Mouse (Mus musculus) lung, postnatal 4 days (tissue): ENCODE results near the gene Hmga2.
A peak's percentile ranks its signal among the peaks of the same experiment; 100 is the strongest.

Source experiments
- DNase-seq, 2 experiments: peaks; one replicate each; pipeline ENCODE4 v3.0.0; 2021

Hmga2 gene

DNA sequence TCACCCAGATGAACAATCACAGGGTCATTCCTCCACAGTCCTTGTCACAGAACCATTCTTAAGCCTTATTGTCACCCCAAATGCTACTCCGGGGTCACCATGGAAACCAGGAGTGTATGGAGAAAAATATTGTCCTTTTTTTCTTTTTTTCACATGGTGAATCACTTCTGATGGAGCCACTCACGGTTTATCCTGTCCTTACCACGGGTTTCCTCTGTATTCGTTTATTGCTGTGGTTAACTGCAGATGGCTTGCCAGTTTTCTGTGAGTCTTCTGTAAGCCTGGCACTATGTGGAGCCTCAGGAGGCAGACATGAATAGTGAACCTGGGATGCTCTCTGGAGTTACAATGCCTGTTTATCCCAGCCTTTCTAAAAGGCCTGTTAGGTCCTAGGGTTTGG is 53.4 kb downstream of the Hmga2 start:
- DNase-seq: no peak

DNA sequence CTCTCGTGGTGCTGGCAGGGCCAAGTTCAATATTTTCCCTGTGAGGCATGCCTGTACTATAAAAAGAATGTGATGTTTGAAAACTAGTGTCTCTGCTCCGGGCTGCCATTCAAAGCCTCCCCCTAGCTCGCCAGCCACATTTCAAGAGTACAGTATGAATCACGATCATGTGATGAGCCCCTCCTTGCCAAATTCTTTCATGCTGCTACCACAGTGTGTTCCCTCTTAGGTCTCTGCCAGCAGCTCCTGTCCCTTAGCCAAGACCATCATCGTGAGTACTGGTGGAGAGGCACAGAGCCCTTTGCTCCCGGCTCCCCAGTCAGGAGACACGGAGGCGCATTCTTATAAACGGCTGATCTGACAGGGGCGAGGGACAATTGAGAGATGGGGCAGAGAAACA is 54.2 kb downstream of the Hmga2 start:
- peak; percentile 77 to 89 for DNase-seq

DNA sequence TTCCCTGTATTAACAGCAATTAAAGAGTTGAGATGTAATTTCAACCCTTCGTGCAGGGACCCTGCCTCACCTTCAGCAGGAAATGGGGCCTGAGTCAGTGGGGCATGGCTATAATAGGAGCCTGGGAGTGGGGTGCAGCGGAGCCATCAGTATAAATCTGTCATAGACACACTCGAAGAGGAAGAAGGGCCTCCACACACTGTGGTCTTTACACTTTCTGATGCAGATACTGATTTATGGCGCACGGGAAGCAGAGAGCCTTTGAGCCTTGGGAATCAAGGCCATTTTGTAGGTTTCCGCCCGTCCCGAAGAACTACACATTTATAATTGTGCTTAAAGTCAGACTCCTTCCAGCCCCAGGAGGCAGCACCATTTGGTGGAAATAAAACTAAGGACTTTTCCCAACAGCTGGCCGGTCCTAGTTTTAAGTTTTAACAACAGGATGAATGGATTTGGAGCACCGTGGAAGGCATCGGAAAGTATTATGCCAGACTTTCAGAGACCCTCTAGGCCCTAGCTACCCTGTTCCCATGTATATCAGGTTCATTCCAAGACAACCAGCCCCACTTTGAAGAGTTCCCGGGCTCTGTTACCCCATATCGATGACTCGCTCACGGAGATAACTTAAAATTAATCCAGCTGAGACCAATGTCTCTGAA is 55.2 kb downstream of the Hmga2 start:
- no peak for DNase-seq

DNA sequence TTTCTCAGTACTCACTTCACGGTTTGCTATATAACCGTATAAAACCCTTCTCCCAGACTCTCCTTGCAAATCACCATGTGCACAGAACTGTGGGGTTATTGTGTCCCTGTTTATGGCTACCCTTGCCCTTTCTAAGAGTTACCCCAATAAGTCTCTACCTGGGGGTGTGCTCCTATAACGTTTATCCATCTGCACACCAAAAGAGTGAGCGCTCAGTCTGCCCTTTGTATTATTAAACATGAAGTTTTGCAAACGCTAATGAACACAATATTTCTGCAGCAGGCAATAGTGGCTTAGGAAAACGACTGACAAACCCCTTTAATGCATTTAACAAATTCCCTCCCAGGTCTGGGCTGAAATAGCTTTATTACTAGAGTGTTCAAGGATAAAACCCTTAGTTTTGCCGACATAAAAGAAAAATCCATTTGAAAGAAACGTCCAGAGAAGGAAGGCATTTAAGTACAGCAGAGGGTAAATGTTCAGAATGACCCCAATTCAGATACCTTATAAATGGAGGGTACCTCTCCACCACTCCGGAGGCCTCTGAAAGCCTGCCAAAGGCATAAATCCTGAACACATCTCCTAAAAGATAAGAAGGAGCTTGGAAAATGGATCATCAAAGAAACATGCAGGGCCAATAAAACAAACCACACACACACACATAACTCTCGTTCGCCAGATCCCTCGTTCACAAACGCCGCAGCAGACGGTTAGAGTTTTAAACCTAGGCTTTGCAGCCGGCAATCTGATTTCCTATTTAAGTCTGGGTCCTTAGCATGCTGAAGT is 57.3 kb downstream of the Hmga2 start:
- no peak for DNase-seq

DNA sequence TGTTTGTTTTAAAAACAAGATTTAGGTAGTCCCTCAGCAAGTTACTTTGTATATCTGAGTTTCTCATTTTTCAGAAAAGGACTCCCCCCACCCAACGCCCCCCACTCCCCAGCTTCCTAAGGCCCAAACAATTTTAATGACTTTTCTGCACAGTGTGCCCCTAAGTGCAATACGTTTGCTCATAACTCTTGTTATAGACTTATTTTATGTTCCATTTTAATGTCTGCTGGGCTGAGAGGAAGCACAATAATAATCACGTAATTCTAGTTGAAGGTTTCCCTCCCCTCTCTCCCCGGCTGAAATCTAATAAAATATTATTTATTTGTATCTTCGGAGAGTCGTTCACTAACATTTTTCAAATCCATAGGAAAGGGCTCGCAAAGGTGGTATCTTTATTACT is 58.1 kb downstream of the Hmga2 start:
- no peak for DNase-seq

DNA sequence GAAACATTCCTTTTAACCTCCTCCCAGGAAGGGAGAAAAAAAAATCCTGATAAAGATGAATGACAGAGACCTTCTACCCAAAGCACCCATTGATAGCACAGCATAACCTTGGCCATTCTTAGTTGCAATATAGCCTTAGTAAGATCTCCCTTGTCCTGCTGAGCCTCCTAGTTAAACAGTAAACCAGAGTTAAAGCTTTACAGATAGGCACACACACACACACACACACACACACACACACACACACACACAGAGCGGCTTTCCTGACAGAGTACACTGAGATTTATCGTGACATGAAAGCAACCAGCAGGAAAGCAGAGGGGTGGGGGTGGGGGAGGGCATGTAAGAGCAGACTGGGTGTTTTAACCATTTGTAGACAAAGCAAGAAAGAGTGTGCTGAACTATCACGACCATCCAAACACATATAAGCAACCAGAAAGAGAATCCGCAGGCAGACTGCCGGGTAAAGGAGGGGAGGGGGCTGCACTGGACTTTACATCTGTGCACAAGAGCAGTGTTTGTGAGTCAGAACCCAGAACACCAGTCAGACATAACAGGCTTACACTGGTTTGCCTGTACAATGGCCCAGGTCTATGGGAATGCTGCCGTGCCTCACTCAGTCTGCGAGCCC is 58.7 kb downstream of the Hmga2 start:
- no peak for DNase-seq

DNA sequence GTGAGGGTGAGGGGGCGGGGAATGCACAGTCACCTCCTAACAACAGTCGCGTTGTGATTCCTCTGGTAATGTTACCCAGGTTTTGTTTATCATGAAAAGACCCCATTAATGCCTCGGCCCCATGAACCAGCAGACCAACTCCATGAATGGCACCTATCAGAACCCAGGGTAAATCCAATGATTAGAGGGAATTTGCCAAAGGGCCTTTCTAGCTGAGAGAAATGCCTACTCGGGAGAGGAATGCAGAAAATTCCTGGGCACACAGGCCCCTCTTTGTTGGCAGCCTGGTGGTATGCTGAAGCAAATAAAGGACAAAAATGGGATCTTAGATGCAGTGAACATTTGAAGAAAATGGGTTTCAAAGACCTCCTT is 59.2 kb downstream of the Hmga2 start:
- DNase-seq: no peak

DNA sequence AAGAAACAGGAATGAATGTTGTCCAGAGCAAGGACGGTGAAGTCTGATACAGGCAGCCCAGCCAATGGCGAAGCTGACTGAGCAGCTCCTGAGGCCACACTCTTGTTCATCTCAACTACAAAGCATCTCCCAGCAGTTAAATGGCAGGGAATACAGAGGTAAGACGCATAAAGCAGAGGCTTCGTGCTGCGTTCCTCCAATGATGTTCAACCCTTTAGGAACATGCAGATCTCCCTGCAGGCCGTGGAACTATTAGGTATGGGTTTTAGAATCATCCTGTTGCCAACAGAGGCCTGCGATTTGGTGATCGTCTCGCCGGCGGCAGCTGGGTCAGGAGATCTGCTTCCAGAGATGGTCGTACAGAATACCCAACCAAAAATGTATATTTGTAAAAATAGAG is 59.6 kb downstream of the Hmga2 start:
- DNase-seq: no peak

DNA sequence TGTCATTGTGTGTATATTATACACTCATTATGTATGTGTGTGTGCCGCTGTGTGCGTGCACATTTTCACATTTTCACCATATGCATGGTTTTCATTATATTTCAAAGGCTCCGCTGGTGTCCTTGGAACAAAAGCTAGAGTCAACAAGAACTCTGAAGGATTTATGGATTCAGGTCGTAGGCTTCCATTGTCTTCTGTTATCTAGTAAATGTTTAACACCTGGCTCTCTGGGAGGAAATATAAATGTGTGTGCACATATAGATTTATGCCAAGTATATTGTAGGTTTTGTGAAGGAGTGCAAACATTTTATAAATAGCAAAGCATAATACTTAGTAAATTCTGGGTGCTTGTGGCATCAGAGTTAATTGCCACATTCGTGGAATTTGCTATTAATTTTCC is 64.1 kb downstream of the Hmga2 start:
- DNase-seq: no peak

DNA sequence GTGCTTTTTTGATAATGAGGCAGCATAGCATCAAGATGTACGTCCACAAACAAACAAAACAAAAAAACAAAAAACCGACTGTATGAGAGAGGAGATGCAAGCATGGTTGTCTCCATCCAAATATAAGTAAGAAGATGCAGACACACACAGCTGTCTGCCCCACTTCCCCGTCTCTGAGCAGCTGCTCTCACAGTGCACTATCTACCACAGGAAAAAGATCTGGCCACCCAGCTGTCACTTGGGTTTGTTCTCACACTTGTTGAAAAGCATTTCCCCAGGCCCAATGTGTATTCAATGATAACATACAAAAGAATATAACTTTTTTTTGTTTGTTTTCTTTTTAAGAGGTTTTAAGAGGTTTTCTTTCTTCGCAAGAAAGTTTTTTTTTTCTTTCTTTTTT is 65.3 kb downstream of the Hmga2 start:
- no peak for DNase-seq

DNA sequence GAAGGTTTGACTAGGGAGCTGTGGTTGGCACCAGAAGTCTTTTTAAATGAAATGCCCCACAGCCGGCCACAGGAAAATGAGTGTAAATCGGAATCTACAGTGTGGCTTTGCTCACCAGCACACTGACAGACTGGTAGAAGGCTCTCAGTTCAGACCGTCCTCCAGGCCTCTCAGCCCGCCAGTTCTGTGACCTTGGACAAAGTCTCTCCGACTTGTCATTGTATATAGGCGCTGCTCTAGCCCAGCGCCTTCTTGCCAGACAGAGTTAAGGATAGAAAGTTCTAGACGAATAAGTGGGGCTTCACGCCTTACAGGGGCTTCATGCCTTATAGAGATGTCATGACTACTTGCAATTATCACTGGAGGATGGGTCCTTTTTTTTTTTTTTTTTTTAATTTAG is 67.1 kb downstream of the Hmga2 start:
- DNase-seq: no peak

DNA sequence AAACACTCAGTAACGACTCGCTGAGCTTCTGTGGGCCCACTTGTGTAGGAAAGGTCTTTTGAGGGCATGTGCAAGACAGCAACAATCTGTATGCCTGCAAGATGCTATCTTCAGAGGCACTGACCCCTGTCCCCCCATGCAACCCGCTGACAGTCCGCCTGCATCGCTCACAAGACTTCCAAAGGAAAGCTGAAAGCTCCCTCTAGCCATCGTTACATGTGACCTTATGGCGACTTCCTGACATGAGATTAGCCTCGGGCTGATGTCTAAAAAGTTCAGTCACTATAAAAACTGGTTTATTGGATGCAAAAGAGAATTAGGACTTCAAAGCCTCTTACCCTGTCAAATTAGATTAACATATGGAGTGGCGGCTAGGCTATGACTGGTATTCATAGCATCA is 69.0 kb downstream of the Hmga2 start:
- no peak for DNase-seq

DNA sequence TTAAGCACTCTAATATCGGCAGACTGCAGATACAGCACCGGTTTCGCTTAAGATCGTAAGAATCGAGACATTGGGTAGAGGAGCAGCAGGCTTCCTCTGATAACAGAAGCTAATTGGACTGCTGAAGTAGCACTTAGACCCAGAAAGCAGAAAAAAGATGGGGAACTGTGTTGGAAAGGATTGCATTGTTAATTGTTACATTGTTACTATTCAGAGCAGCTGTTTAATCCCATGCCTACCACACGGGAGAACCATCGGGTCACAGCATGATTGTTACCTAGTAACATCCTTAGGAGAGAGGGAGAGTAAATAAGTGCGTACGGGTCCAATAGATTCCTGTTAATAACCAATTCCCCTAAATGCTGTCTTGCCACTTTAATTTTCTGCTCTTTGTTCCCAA is 70.2 kb downstream of the Hmga2 start:
- DNase-seq: no peak

DNA sequence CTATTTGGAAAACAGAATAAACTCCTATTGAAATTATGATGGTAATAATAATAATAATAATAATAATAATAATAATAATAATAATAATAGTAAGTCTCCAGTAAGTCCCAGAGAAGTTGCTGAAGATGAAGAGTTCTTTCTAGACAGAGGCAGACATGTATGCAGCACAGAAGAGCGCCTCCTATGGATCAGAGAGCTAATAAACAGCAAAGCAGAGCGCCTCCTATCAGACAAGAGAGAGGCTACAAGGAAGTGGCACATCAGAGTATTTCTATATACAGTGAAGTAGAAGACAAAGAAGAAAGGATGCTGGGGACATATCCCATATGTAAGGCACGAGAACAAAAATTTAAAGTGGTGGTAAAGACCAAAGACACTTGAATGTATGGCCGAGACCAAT is 70.9 kb downstream of the Hmga2 start:
- no peak for DNase-seq

DNA sequence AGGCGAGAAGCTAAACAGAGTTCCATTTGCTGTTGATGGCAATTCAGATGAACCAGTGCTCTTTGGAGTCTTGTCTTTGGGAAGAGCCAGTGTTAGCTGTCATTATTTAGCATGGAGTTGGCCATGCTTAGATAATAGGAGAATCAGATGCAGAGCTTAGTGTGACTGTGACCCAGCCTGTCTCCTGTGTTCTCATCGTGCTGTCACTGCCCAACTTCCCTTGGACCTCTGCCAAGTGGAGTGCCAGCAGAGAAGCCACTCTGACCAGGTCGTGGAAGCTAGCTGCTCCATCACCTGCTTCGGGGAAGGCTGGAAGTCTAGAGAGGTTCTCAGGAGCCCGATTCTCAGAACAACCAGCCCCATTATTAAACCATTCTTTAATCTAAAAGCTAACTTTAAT is 73.3 kb downstream of the Hmga2 start:
- DNase-seq: no peak

DNA sequence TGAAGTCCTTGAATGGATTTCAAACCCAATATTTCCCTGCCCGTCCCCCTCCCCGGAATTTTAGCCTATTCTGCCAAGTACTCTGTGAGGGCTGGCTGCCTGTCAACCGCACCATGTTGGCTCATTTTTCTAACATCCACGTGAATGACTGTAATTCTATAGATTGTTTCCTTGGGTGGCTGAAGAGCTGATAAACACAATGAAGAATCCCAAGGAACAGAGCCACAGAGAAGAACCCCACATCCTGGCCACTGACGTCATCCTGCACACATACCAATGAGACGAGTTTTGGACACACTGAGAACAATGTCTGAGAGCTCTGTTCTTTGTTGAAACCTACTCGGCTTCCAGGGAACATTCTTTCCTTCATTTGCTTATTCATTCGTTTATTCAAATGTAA is 74.5 kb downstream of the Hmga2 start:
- DNase-seq: no peak

DNA sequence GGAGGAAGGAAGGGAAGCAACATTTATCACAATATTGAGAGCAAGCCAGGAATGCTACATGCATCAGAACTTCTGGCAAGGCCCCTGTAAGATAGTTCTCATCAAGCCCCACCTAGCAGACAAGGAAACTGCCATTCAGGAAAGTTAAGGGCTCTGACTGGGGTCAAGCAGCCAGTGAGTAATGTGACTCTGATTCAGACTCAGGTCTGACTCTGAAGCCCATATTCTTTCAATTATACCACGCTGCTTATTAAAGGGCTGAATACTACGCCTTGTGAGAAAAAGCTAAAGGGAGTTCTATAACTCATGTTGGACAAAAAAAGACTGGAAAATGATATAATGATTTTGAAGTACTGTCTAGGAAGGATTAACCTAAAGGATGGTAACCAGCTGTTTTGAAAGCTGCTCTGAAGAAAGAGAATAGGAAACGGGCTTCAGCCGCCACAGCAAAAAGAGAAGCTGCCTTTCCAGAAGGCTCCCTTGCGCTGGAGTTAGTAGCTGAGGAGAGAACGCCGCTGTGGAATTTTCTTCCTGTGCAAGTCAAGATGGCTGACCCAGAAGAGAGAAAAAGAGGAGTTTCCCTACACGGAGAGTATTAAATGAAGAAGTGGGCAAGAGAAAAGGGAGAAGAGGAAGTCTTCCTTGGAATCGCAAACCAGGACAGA is 76.3 kb downstream of the Hmga2 start:
- DNase-seq: no peak

DNA sequence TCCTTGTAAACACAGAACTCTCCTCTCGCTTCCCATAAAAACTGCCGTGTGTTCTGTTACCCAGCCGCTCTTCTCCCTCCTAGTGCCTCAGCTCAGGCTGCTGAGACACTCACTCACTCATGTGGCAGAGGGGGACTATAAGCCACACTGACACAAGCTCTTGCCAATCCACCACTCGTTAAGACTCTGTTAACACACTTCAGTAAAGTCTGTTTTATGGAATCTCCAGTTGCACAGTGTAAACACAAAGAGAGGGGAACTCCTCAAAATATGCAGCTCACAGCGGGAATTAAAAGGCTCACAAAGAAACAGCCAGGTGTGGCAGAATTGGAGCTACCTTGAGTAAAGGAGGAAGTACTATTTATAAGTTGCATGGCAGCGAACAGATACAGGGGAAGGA is 77.5 kb downstream of the Hmga2 start:
- no peak for DNase-seq

DNA sequence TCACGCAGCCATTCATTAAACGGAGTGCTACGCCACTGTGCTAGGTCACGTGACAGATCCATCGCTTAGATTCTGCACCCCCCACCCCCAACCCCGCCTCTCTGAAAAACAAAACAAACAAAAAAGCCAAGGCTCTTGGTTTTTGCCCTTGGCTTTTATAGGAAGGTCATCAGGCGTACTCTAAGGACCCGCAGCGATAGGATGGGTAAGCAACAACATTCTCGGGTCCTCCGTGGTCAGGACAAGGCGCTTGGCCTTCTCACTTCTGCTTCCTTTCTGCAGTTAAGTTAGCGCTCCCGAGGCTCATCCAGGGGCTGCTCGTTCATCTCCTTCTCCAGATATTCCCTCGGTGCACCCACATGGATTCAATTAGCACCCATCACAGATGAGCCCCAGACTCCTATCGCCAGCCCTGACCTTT is 79.0 kb downstream of the Hmga2 start:
- no peak for DNase-seq

DNA sequence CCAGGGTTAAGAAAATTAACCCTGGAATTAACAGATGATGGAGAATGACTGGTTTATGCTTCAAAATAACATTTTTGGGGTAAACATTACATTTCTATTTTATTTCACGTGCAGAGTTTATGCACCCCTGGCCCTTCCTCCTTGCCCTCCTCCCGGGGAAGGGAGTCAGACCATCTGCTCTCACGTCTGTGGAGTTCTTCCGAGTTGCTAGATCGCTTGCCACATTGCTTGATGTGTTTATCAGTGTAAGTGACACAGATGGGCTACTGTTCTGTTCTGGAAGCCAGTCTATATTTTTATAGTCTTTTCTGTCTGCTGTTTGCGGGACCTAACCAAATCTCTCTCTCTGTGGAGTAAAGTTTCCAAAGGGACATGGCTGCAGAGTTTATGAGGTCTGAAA is 80.7 kb downstream of the Hmga2 start:
- DNase-seq: no peak

DNA sequence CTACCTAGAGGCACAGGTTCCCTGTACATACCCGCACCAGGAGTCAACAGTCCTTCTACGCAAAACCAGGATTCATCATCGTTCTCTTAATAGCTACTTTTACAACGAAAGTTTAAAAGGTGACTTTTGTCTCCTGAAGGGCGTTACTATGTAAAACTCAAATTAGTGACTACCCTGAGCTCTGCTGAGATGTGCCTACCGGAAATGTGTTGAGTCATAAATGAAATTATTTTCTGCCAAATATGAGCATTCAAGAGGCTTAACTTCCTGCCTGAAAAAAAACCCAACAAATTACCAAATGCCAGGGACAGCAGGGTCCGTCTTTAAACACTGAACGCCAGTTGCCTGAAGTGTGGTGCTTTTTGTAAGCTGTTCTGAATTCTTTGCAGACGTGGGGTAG is 81.5 kb downstream of the Hmga2 start:
- no peak for DNase-seq

DNA sequence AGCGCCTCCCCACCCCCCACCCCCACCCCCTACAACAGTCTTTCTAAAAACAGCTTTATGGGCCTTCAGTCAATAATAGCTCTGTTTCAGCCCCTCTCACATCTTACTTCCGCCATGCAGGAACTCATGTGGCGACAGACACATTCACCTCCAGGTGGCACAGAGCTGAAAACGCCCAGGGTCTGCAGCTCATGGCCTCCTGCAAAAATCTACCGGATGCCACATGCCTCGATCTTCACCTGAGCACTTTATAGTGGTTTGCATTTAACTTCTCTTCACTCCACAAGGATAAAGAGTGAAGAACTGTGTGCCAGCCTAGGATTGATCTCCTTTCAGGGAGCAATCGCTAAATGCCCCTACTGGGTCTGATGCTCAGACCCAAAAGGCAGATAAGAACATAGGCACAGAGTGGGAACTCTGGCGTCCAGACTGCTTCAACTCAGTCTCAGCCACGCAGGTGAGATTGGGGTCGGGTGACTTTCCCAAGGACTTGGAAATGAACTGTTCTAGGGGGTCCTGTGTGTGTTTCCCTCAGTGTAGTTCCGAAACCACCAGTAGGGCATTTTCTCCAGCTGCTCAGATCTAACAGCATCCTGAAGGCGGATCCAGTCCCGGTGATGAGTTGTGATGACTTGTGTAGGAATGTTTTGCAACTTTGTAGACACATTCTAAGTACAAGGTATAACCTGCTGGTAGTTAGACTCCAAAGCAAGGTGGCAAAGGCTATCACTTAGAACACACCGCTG is 84.1 kb downstream of the Hmga2 start:
- DNase-seq: no peak
